Mouse (Mus musculus) v-Abl transformed pro-B cells (cell line): ENCODE data around the gene Mettl7a1.
"Not testable (repeated sequence)": the region's sequence is repeated elsewhere in the genome, so short reads cannot be mapped to it uniquely, and the experiment has no call there.

Source experiments
- in situ Hi-C, 2 experiments: fragments of 400-800 bp; cut with MboI; formaldehyde crosslinking; loops; one replicate each; pipeline ENCODE4 v1.15.1; 2025; ENCODE audit not compliant: unreplicated experiment in 2 of 2

Gene Mettl7a1

GRCm38 (mm10) chr15:100304019-100304991 is at the start of gene Mettl7a1:
Gene Mettl7a1 (plus strand): TSS chr15:100304140.
- in situ Hi-C loops = loop anchor here in 1 of 2 experiments (5.0 to 25.0 kb wide), 2 partner anchors 267 to 1392 kb away; partner anchors contain the start of genes Dip2b and Lmbr1l

- in situ Hi-C loops = no loop called here
Measured at GRCm38 (mm10) chr15:100256386-100256785, 47.6 kb upstream of the Mettl7a1 start.

GRCm38 (mm10) chr15:100257305-100257704 is 46.6 kb upstream of the Mettl7a1 start:
- in situ Hi-C loops = no loop called here

- in situ Hi-C loops = no loop called here
Measured at GRCm38 (mm10) chr15:100258646-100259425, 45.1 kb upstream of the Mettl7a1 start.

- in situ Hi-C loops = loop anchor here in 1 of 2 experiments (10.0 kb wide), 2 partner anchors 64 to 204 kb away; partner anchors contain the start of gene Letmd1
Measured at GRCm38 (mm10) chr15:100260351-100260750, 43.6 kb upstream of the Mettl7a1 start.

- in situ Hi-C loops = loop anchor here in 1 of 2 experiments (10.0 kb wide), 2 partner anchors 61 to 201 kb away; partner anchors contain the start of gene Letmd1
Measured at GRCm38 (mm10) chr15:100263246-100263905, 40.6 kb upstream of the Mettl7a1 start.

- in situ Hi-C loops = loop anchor here (5.0 to 10.0 kb wide), 4 partner anchors 52 to 199 kb away; partner anchors contain the start of gene Letmd1 (in 1 of the 2)
Measured at GRCm38 (mm10) chr15:100265586-100266325, 38.2 kb upstream of the Mettl7a1 start.

- in situ Hi-C loops = loop anchor here (5.0 to 10.0 kb wide), 4 partner anchors 48 to 196 kb away; partner anchors contain the start of gene Letmd1 (in 1 of the 2)
Measured at GRCm38 (mm10) chr15:100268916-100269315, 35.0 kb upstream of the Mettl7a1 start.

- in situ Hi-C loops = loop anchor here (5.0 to 10.0 kb wide), 4 partner anchors 48 to 195 kb away; partner anchors contain the start of gene Letmd1 (in 1 of the 2)
Measured at GRCm38 (mm10) chr15:100269776-100270175, 34.2 kb upstream of the Mettl7a1 start.

GRCm38 (mm10) chr15:100270609-100271008 is 33.3 kb upstream of the Mettl7a1 start:
- in situ Hi-C loops = not testable (repeated sequence)

GRCm38 (mm10) chr15:100271411-100271810 is 32.5 kb upstream of the Mettl7a1 start:
- in situ Hi-C loops = no loop called here

GRCm38 (mm10) chr15:100273791-100274308 is 30.1 kb upstream of the Mettl7a1 start:
- in situ Hi-C loops = not testable (repeated sequence)

GRCm38 (mm10) chr15:100274790-100275559 is 29.0 kb upstream of the Mettl7a1 start:
- in situ Hi-C loops = no loop called here

- in situ Hi-C loops = no loop called here
Measured at GRCm38 (mm10) chr15:100276403-100276802, 27.5 kb upstream of the Mettl7a1 start.

- in situ Hi-C loops = no loop called here
Measured at GRCm38 (mm10) chr15:100277586-100277985, 26.4 kb upstream of the Mettl7a1 start.

- in situ Hi-C loops = no loop called here
Measured at GRCm38 (mm10) chr15:100280626-100281025, 23.3 kb upstream of the Mettl7a1 start, which contains the start of gene Tmprss12. Gene Tmprss12 (plus strand): TSS chr15:100280837.

- in situ Hi-C loops = no loop called here
Measured at GRCm38 (mm10) chr15:100288980-100289379, 15.0 kb upstream of the Mettl7a1 start.

GRCm38 (mm10) chr15:100290858-100291257 is 13.1 kb upstream of the Mettl7a1 start:
- in situ Hi-C loops = no loop called here
